37 mouse cellular contexts compared by ENCODE assay signal in genomic region chr16:58682046-58682445, GRCm38 (mm10). TPM values are rescaled to one million over a fixed set of nuclear protein-coding genes. Genes with fewer than 3 reads are reported as not detected.
"Had no signal": no experiment of that assay in that cellular context is flagged by ENCODE, and none has a peak within 500 bp of the region (broad histone marks: within the 10 kb centered on the region; RNA-seq: fewer than 3 reads in every experiment).

No protein-coding gene starts in this region.

- H3K27me3 ChIP-seq: heart, embryonic 12.5 days; hindbrain, embryonic 12.5 days; intestine, embryonic 15.5 days; limb, embryonic 12.5 days had no signal

- H3K36me3 ChIP-seq: intestine, embryonic 15.5 days had no signal

- H3K27ac ChIP-seq: gastrocnemius, adult 2 months; heart, adult 2 months; heart, embryonic 10.5 days; hindbrain, embryonic 10.5 days; hindbrain, embryonic 12.5 days; hindbrain, embryonic 14.5 days; intestine, embryonic 15.5 days; layer of hippocampus, adult 2 months; left cerebral cortex, adult 2 months; limb, embryonic 10.5 days; limb, embryonic 12.5 days had no signal

- DNase-seq: gastrocnemius, adult 2 months; gastrocnemius, postnatal 10 days; gastrocnemius, postnatal 25 days; heart, adult 2 months; heart, postnatal 14 days; heart, postnatal 4 days; kidney, adult 18-20 months; kidney, adult 8-10 months; kidney, postnatal 10 days; kidney, postnatal 25 days; kidney, postnatal 4 days had no signal

- H3K4me3 ChIP-seq: gastrocnemius, adult 2 months; heart, adult 2 months; heart, embryonic 10.5 days; heart, embryonic 12.5 days; hindbrain, embryonic 10.5 days; hindbrain, embryonic 12.5 days; intestine, embryonic 15.5 days; layer of hippocampus, adult 2 months; left cerebral cortex, adult 2 months; limb, embryonic 10.5 days; limb, embryonic 12.5 days had no signal

- H3K4me1 ChIP-seq: hindbrain, embryonic 10.5 days; hindbrain, embryonic 12.5 days; intestine, embryonic 15.5 days; limb, embryonic 10.5 days; limb, embryonic 12.5 days had no signal

- H3K4me2 ChIP-seq: heart, embryonic 12.5 days; hindbrain, embryonic 12.5 days; hindbrain, embryonic 14.5 days; intestine, embryonic 15.5 days; limb, embryonic 12.5 days had no signal

- H3K9ac ChIP-seq: heart, embryonic 12.5 days; hindbrain, embryonic 12.5 days; hindbrain, embryonic 14.5 days; intestine, embryonic 15.5 days; limb, embryonic 12.5 days had no signal

- H3K9me3 ChIP-seq: heart, embryonic 10.5 days; hindbrain, embryonic 10.5 days; hindbrain, embryonic 12.5 days; intestine, embryonic 15.5 days; limb, embryonic 10.5 days; limb, embryonic 12.5 days had no signal

- ATAC-seq: forebrain, embryonic 16.5 days; hindbrain, embryonic 16.5 days; inflammation-experienced regulatory T-cells, adult 6 months; intestine, embryonic 15.5 days; intestine, postnatal 0 days had no signal

RNA-seq across cellular contexts. Expression of gene Gpr15, which starts 36.8 kb away (rescaled TPM):
- total RNA-seq: gastrocnemius, adult 2 months; gastrocnemius, postnatal 10 days; gastrocnemius, postnatal 25 days; gastrocnemius, postnatal 4 days; heart, adult 2 months; heart, postnatal 14 days; heart, postnatal 4 days; layer of hippocampus, adult 2 months; layer of hippocampus, postnatal 10 days; layer of hippocampus, postnatal 25 days; left cerebral cortex, adult 2 months; left cerebral cortex, postnatal 14 days; left cerebral cortex, postnatal 36 days had no signal
- polyA plus RNA-seq: forebrain, embryonic 16.5 days; heart, embryonic 10.5 days; heart, embryonic 12.5 days; heart, embryonic 14.5 days; hindbrain, embryonic 10.5 days; hindbrain, embryonic 12.5 days; hindbrain, embryonic 14.5 days; hindbrain, embryonic 16.5 days; intestine, embryonic 15.5 days; kidney, embryonic 14.5 days; kidney, embryonic 16.5 days; limb, embryonic 10.5 days; limb, embryonic 12.5 days had no signal

RNA-seq across cellular contexts. Expression of gene E330017A01Rik, which starts 43.5 kb away (rescaled TPM):
- total RNA-seq: gastrocnemius, adult 2 months; gastrocnemius, postnatal 10 days; gastrocnemius, postnatal 25 days; gastrocnemius, postnatal 4 days; granulocyte monocyte progenitor cell, adult 5-6 weeks; heart, adult 2 months; heart, postnatal 14 days; heart, postnatal 4 days; layer of hippocampus, adult 2 months; layer of hippocampus, postnatal 10 days; layer of hippocampus, postnatal 25 days; left cerebral cortex, adult 2 months; left cerebral cortex, postnatal 14 days; left cerebral cortex, postnatal 36 days had no signal
- polyA plus RNA-seq: forebrain, embryonic 16.5 days; frontal cortex, adult 2 months; heart, adult 2 months; heart, embryonic 10.5 days; heart, embryonic 12.5 days; heart, embryonic 14.5 days; heart, embryonic 16.5 days; hindbrain, embryonic 10.5 days; hindbrain, embryonic 12.5 days; hindbrain, embryonic 14.5 days; hindbrain, embryonic 16.5 days; inflammation-experienced regulatory T-cells, adult 6 months; intestine, embryonic 15.5 days; intestine, postnatal 0 days; kidney, embryonic 16.5 days; limb, embryonic 10.5 days; limb, embryonic 12.5 days; limb, embryonic 14.5 days had no signal
